Mouse (Mus musculus) mouse embryonic stem cell (cell line): ENCODE measurements around the gene Ppp1r16b.
"Not testable (repeated sequence)": the region's sequence is repeated elsewhere in the genome, so short reads cannot be mapped to it uniquely, and the experiment has no call there.

Source experiments
- in situ Hi-C, 2 experiments: fragments of 300-500 bp; cut with MboI; formaldehyde crosslinking; loops; 1 replicate in 1 of 2; 3 replicates in 1 of 2; pipeline ENCODE4 v1.14.3; 2019 to 2020; ENCODE audit warnings: low sequenced_read_pairs in 2 of 2, low pct_unique_long_range_greater_than_20kb in 1 of 2, mixed read lengths in 1 of 2; ENCODE audit not compliant: unreplicated experiment in 1 of 2

Ppp1r16b gene

GRCm38 (mm10) chr2:158735340-158735739, 70.1 kb downstream of the Ppp1r16b start:
- in situ Hi-C loops: no loop called here

- in situ Hi-C loops: not testable (repeated sequence)
Observed at GRCm38 (mm10) chr2:158736247-158736646, 71.0 kb downstream of the Ppp1r16b start.

DNA sequence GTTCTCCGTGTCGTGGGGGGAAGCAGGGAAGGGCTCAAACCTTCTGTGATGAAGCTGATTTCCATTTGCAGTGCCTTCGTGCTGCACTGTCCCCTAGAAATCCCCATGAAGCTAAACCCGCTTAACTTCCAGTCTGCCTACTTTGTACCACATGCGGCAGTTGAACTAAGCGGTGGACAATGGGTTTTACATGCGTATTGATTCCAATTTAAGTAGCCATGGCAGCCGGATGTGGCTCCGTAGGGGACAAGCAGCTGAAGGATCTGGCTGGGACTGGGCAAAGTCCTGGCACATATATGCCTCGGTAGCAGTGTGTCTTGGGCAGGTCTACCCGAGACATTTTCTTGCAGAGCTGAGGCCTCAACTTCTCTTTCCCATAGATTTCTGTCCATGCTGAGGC, 73.4 kb downstream of the Ppp1r16b start:
- in situ Hi-C loops: no loop called here

- in situ Hi-C loops: no loop called here
Observed at GRCm38 (mm10) chr2:158739113-158739512, 73.9 kb downstream of the Ppp1r16b start.

DNA sequence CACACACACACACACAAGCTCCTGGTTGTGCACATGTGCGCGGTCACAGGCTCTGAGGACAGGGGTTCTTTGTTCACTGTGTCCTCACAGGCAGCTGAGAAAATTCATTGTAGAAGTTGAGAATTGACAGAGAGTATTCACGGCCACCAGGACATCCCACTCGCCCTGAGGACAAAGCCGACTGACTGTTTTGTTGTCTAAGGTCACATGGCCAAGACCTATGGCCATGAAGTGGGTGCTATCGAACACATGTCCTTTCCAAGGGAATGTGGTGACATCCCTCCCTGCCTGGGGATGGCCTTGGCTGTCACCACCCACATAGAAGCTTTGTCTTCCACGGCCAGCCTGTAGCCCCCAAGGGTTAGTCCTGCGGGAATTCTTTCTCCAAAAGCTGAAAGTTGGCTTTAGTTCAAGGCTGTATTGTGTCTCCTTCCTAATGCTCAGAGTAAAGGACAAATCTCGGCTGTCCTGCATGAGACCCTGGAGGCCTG, 75.9 kb downstream of the Ppp1r16b start:
- in situ Hi-C loops: no loop called here

DNA sequence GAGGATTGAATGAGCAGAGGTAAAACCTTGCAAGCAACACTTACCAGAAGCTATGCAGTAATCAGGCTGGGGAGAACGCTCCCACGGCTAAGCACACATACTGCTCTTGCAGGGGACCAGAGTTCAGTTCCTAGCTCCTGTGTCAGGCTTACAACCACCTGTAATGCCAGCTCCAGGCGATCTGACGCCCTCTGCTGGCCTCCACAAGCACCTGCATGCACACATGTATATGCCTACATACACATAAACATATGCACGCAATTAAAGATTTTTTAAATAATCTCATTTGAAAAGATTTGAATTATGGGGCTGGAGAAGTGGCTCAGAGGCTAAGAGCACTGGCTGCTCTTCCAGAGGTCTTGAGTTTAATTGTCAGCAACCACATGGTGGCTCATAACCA, 77.2 kb downstream of the Ppp1r16b start:
- in situ Hi-C loops: no loop called here

DNA sequence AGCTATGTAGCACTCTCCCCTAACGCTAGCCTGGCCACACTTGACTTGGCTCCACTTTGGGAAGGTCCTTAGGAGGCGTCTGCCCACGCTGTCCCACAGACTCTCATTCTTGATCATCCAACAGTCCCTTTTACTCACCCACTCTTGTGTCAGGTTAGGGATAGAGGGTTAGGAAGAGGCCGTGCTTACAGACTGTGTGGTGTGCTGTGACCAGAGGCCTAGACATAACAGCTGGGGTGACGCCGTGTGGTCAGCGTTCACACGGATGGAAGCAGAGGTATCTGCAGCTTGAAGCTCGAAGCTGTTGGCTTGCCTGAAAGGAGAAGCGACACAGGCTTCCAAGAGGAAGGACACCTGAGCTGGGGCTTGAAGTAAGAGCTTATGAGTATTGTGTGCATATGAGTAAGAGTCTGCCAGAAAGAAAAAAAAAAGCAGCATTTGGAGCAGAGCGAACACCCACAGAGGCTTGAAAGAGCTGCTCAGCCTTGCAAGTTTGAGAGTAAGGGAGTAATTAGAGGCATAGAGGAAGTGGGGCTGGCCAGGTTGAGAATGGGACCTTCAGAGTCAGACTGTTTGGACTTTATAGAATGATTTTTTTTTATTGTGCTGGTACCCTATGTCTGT, 78.4 kb downstream of the Ppp1r16b start:
- in situ Hi-C loops: no loop called here

- in situ Hi-C loops: no loop called here
Observed at GRCm38 (mm10) chr2:158745049-158745482, 79.9 kb downstream of the Ppp1r16b start.

DNA sequence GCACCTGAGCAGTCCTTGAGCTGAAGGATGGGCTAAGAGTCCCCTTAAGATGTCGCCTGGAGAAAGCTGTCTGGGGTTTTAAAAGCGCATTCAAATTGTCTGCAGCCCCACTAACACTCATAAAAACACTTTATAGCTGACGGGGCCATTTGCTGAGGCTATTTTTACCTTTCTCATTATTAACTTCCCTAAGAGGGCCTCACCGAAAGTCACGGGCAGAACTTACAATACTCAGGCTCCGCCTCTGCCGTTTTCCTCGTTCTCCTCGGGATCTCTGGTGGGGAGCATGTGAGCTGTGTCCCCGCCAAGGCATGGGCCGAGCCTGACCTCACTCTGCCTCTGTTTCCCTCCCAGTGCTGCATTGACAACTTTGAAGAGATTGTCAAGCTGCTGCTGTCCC, 81.0 kb downstream of the Ppp1r16b start:
- in situ Hi-C loops: no loop called here

DNA sequence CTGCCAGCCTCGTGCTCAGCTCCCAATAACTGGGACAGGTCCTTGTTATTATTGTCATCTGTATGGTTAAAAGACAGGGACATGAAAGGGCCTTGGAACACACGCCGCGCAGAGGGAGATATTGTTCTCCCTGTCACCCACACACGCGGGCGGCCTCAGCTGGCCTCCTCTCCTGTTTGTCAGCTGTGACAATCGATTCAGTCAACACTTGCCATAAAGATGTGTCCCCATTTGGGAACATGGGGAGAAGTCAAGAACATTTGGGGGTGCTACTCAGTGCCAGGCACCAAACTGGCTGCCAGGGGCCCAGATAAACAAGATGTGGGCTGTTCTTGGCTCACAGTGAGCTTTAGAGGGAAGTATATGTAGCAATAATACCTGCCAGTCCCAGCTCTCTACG, 84.2 kb downstream of the Ppp1r16b start:
- in situ Hi-C loops: no loop called here

- in situ Hi-C loops: no loop called here
Observed at GRCm38 (mm10) chr2:158760231-158760630, 95.0 kb downstream of the Ppp1r16b start.

DNA sequence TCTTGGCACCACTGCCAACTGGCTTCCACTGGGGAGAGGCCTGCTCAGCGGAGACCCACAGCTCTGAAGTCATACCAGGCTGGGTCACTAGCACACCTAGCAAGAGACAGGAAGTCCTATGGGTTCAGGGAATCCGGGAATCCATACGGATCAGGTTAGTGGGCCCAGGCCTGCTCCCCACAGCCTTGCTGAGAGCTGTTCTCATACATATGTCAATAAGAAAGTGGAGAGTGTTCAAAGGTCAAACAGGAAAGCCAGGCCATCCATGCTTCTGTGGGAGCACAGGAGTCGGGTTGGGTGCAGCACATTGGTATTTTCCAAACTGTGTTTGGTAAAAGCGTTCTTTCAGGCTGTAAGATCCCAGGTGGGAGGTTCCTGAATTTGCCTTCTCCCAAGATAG, 97.1 kb downstream of the Ppp1r16b start:
- in situ Hi-C loops: no loop called here

DNA sequence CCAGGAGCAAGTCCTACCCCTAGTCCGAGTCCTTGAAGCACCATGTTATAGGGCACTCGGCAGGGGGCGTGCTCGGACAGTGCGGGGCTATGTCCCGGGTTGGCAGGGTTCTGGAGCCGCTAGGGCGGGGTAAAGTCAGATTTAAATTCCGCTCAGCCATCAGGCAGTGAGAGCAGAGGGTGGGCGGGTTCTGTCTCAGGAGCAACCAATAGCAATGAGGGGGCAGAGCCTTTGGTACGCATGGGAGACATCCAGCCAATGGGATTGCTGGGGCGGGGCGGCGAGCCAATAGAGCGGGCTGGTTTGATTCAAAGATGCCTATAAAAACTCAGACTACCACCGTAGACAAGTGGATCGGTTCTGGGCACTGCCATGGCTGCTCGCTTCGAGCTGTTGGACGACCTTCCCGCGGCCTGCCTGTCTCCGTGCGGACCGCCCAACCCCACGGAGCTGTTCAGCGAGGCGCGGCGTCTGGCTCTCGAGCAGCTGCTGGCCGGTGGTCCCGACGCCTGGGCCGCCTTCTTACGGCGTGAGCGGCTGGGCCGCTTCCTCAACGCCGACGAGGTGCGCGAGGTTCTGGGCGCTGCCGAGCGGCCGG, 102.6 kb downstream of the Ppp1r16b start, which contains the start of gene Fam83d:
Gene Fam83d (plus strand): TSS at position 352 of the 598 bp plus-strand sequence.
- in situ Hi-C loops: no loop called here

DNA sequence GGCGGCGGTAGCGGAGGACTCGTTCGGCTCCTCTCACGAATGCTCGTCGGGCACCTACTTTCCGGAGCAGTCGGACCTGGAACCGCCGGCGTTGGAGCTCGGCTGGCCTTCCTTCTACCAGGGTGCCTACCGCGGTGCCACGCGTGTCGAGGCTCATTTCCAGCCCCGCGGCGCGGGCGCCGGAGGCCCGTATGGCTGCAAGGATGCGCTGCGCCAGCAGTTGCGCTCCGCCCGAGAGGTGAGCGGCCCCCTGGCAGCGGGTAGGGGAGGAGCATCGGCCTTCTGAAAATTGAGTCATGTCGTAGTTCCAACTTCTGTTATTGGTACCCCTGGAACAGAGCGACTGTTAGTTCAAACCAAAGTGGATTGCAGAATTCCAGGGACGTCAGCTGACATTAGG, 103.2 kb downstream of the Ppp1r16b start:
- in situ Hi-C loops: no loop called here

GRCm38 (mm10) chr2:158768771-158769170, 103.6 kb downstream of the Ppp1r16b start:
- in situ Hi-C loops: no loop called here

- in situ Hi-C loops: no loop called here
Observed at GRCm38 (mm10) chr2:158770126-158770757, 105.0 kb downstream of the Ppp1r16b start.

DNA sequence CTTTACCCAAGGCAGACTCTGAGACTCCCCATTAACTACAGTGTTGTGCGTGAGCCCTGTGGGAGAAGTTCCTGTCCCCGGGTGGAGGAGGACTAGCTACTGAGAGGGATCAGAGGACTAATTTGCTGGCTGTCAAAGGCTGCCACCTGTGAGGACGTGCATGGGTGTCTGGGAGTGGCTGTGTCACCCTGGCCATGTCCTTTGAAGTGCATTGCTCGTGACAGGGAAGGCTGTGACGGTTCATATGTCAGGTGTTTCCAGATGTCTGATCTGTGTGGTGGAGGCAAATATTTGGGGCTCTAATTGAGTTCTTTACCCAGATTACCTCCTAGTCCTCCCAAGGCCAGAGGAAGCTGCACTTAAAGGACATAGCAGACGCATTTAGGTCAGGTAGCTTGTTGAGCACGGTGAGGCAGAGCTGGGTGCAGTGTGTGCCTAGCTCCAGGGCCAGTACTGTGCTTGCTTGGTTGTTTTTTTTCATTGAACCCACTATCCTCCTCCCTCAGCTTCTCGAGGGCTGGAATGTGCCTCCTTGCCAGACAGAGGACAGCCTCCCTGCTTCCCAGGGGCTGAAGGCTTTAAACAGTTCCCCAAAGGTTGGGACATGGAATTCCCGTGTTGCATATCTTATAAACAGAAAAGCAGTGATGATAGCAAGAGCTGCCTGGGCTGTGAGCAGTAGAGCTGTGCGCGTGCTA, 106.0 kb downstream of the Ppp1r16b start:
- in situ Hi-C loops: no loop called here

DNA sequence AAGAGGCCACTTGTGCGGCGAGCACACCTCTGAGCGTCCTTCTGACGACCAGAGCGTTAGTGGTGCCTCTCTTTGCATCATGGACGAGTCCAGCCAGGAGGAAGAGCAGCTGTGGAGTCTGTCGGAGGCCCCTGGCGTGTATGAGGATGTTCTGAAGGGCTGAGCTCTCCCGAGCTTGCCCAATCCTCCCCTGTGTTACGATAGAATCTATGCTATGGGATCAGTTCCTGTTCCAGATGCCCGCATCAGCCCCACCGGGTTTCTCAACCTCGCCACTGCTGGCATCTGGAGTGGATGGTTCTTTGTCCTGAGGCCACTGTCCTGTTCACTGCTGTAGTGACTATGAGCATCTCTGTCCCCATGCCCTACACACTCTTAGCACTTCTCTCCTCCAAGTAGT, 107.6 kb downstream of the Ppp1r16b start:
- in situ Hi-C loops: no loop called here

GRCm38 (mm10) chr2:158774886-158775285, 109.7 kb downstream of the Ppp1r16b start:
- in situ Hi-C loops: no loop called here
